Mouse (Mus musculus) thymus, postnatal 0 days (tissue): Measurements from ENCODE around the gene Stag2. TPM values are rescaled to one million over a fixed set of nuclear protein-coding genes. Genes with fewer than 3 reads are reported as not detected.

Source experiments
- DNase-seq: peaks from one replicate; pipeline ENCODE4 v3.0.0-alpha.2; 2015; ENCODE audit warnings: low spot score
- polyA plus RNA-seq: library from polyadenylated mRNA; unstranded; fragments of >200 nt; fragmentation: Nextera tagmentation; extraction: Ambion mirVana; gene quantifications from 2 replicates; pipeline ENCODE4 v1.2.1, GENCODE M21; 2015

Stag2 gene
- 53.8 and 56.8 TPM in 2 replicates for polyA plus RNA-seq

GRCm38 (mm10) chrX:42148788-42149556 is at the start of gene Stag2:
TSS of gene Stag2 (plus strand) at chrX:42149317.
- peak; percentile 92 for DNase-seq

GRCm38 (mm10) chrX:42107137-42107536 is 42.0 kb upstream of the Stag2 start:
- DNase-seq, result no peak

- no peak for DNase-seq
These were observed 38.5 kb upstream of the Stag2 start for GRCm38 (mm10) chrX:42110585-42110984.

GRCm38 (mm10) chrX:42119442-42120048 is 29.6 kb upstream of the Stag2 start:
- DNase-seq, result no peak

GRCm38 (mm10) chrX:42124963-42125697 is 24.0 kb upstream of the Stag2 start:
- no peak for DNase-seq

- no peak for DNase-seq
These were observed 9.2 kb upstream of the Stag2 start for GRCm38 (mm10) chrX:42139882-42140281.

- DNase-seq, result no peak
These were observed 6.5 kb upstream of the Stag2 start for GRCm38 (mm10) chrX:42142620-42143019.

GRCm38 (mm10) chrX:42143991-42144390 is 5.1 kb upstream of the Stag2 start:
- no peak for DNase-seq

- DNase-seq, result no peak
These were observed 1.1 kb upstream of the Stag2 start for GRCm38 (mm10) chrX:42148016-42148451.

GRCm38 (mm10) chrX:42149557-42150345 is 634 bp downstream of the Stag2 start:
- DNase-seq, result peak; percentile 70

GRCm38 (mm10) chrX:42150346-42151023 is 1.4 kb downstream of the Stag2 start:
- peak; percentile 67 for DNase-seq

GRCm38 (mm10) chrX:42151024-42151754 is 2.1 kb downstream of the Stag2 start:
- DNase-seq, result peak; percentile 3

GRCm38 (mm10) chrX:42151903-42152369 is 2.8 kb downstream of the Stag2 start:
- peak; percentile 67 for DNase-seq

- DNase-seq, result no peak
These were observed 3.9 kb downstream of the Stag2 start for GRCm38 (mm10) chrX:42153056-42153455.

- no peak for DNase-seq
These were observed 16.3 kb downstream of the Stag2 start for GRCm38 (mm10) chrX:42165455-42165854.

GRCm38 (mm10) chrX:42170811-42171210 is 21.7 kb downstream of the Stag2 start:
- DNase-seq, result no peak

- DNase-seq, result no peak
These were observed 38.5 kb downstream of the Stag2 start for GRCm38 (mm10) chrX:42187590-42187989.

GRCm38 (mm10) chrX:42188825-42189426 is 39.8 kb downstream of the Stag2 start:
- no peak for DNase-seq

GRCm38 (mm10) chrX:42194608-42195007 is 45.5 kb downstream of the Stag2 start:
- no peak for DNase-seq
